Mouse (Mus musculus) NIH3T3 (cell line): Measurements from ENCODE around the gene Lrrfip1.

ENCODE experiments used
- DNase-seq: peaks from one replicate; pipeline ENCODE4 v3.0.0-alpha.2; 2012; ENCODE audit warnings: low read depth

Gene Lrrfip1

GRCm38 (mm10) chr1:91056416-91056815 is 57.9 kb downstream of the Lrrfip1 start:
- DNase-seq, result no peak

DNA sequence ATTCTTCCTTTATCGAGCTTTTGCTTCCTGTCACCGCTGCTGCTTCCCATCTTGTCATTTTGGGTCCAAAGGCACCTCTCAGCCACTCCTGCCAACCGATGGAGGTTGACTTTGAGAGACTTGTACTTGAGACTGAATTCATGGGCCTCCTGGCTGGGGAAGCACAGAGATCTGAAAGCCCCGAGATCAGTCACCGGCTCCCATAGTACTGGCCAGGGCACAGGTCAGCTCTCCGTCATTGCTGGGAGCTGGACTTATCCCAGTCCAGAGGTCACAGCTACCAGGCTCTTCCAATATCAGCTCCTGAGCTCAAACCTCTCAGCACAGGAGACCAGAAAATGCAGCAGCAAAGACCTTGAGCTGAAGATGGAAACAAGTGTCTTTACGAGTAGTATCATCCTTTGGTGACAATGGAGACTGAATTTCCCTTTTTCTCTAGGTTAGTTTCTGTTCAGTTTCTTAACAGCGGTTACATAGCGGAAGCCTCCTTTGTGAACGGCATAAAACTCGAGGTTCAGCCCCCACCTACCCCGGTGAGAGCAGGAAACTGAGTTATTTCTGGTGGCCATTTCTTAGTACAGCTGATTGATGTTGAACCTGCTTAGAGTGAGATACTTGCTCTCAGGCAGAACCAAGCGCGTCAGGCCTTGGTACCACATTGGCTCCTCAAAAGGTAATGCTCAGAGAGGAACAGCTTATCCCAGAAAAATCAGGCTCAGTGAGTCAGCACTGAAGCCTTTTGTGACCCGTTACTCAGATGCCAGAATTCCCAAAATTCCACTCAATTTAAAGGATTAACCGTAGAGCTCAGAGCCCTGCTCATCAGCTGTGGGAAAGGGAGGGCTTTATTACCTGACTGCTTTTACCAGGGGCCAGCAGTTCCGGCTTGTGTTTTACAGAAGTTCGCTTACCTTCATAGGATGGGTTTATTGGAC is 59.0 kb downstream of the Lrrfip1 start:
- DNase-seq, result peak; percentile 77

GRCm38 (mm10) chr1:91058251-91058650 is 59.7 kb downstream of the Lrrfip1 start:
- DNase-seq, result no peak

GRCm38 (mm10) chr1:91059792-91060604 is 61.5 kb downstream of the Lrrfip1 start:
- DNase-seq, result no peak

- DNase-seq, result no peak
Observed at GRCm38 (mm10) chr1:91061105-91061504, 62.6 kb downstream of the Lrrfip1 start.

DNA sequence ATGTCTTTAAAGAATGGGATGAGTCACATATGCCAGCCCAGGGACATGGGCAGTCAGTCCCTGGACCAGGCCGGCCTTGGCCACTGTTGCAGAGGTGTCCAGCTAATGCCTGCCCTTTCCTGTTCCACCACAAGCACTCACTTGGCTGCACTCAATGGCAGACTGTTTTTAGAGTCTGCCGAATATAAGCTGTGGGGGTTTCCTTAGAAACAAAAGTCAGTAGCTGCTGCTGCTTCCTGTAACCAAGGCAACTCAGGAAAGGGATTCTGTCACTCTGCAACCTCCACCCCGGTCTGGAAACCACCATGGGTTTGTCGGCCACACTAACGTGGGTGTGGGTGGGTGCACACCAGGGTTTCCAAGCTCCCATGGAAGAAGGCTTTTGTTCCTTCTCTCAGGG is 63.8 kb downstream of the Lrrfip1 start:
- no peak for DNase-seq

DNA sequence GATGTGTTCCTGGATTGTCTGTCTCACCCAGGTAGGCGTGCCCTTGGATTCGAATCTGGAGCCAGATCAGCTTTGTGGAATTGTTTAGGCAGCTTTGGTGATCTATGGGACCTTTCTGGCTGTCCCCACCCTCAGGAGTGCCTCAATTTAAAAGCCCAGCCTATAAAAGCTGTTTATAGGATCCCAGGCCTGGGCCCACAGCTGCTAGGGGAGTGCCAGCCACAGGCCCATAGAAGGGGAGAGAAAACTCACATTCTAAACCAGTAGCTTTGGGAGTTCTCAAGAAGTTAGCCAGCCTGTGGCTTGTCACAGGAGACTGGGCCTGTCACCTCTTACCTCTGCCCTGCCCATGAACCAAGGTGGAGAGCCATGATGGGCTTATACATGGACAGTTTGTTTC is 65.5 kb downstream of the Lrrfip1 start:
- no peak for DNase-seq

DNA sequence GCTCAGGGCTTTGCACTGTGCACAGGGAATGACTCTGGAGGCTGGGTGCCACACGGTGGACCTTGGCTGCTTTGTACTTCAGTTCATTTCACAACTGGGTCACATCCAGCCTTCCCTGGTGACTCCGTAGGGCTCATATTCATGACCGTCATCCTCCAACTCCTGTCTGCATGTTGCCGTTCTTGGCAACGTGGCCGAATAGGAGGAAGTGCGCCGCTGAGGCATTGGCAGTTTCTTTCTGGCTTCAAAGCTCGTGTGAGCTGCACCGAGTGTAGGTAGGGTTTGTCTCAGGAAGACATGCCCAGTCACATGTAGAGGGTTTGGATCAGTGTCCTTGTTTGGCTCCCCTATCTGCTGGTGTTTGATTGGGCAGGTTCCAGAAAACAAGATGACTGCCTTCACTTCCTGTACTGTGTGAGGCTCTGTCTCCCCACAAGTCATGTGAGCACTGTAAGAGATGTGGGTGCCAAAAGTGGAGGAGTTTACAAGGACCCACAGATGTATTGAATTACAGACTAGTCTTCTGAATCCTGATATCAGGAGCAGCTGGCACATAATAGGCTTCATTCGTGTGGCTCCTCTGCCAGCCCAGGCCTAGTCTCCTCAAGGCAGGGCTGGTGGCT is 66.5 kb downstream of the Lrrfip1 start:
- DNase-seq, result peak; percentile 82

DNA sequence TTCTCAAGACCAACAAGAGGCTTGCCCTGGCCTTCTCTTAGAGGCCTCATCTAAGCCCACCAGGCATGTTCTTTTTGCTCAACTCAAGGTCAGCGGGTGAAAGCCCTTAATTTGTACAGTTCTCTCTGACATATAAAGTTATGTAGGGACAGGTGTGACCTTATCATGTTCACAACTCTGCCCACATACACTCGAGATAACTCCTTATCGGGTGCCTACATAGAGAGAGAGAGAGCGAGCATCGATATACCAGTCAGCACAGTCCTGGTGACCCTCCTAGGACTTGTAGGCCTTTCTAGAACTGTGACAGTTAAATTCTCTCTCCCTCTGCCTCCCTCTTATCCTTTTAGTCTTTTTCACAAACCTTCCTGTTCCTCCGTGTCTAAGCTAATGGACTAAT is 67.5 kb downstream of the Lrrfip1 start:
- no peak for DNase-seq

- no peak for DNase-seq
Observed at GRCm38 (mm10) chr1:91066599-91066998, 68.1 kb downstream of the Lrrfip1 start.

DNA sequence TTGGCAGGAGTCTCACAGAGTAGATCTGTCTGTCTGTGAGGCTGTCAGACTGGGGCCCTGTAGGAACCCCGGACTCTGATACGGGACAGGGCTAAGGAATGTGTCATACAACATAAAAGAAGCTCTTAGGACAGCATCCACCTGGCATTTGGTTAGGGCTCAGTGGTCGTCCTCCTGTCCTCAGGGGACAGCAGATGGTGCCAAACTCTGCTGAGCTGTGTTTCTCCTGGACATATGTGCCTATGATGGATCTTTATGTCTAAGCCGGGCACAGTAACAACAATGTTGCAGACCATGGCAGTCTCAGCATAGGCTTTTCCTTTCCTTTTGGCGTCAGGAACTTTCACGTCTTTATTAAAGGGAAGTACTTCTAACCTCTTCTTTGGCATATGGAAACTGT is 69.2 kb downstream of the Lrrfip1 start:
- no peak for DNase-seq

DNA sequence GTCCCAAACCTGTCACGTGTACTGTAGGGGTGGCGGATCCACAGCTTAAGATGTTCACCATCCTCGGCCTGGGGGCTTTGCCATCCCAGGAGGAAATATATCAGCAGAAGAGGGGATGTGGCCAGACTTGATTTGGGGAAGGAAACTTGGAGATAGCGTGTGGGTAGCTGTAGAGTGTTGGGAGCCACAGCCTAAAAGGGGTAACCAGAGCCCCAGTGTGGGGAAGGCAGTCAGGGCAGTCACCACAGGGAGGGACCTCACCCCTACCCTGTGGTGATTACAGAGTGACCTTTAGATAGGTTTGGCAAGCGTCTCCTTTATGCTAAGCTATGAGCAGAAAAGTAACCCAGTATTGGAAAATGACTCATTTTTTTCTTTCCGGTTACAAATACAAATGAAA is 71.0 kb downstream of the Lrrfip1 start:
- DNase-seq, result no peak

DNA sequence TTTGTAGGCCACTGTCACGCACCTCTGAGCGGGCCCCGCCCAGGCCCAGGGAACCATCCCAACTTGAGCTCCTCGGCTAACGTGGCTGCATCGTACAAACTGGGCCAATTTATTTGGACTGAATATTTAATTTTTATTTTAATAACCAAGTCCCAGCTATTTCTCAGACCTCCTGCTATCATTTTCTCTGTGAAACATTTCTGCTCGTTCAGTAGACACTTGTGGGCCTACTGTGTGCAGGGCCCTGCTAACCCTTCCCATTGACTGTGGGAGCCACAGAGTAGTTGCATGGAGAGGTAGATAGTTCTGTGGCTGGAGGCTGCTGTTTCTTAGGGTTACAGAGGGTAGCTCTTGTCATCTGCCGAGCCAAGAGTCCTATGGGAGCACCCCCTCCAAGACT is 72.0 kb downstream of the Lrrfip1 start:
- DNase-seq, result no peak

DNA sequence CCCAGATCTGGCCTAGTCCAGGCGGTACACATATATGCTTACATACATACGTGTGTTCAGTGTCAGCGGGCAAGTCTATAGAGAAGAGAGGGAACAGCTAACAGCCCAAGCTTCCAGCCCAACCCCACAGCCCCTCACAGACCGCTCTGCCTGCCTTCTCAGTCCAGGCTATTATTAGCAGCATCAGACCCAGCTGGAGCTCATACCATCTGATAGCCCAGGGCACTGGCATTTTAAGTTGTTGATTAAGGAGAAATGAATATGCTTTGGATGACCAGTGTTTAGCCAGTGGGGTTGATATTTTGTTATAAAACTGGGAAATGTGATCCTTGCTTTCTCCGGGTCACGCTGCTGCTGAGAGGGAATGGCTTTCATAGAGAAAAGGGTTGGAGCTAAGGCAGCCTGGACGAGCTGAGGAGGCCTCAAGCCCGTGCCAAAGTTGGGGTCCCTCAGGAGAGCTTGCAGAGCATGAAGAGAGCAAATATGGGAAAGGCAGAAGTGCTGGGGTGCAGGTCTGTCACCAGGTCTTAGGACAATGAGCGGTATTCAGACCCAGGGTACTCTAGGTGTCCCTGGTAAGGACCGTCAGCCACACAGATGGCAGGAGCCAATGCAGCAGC is 73.2 kb downstream of the Lrrfip1 start:
- no peak for DNase-seq

DNA sequence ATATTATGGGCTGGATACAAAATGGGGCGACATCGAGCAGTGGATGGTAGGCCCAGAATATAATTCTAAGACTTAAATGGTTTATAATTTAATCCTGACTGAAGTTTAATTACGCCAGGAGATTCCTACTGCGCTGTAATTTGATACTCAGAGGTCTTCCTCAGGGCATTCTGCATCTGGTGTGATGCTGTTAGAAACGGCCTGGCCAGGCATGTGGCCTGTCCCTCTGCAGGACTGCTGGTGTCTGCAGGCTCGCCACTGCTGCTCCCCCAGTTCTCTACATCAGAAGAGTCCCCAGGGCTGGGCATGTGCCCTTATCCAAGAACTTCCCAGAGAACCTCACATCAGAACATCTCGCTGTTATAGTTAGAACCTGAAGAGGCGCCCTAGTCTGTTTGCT is 78.4 kb downstream of the Lrrfip1 start:
- peak; percentile 42 for DNase-seq

DNA sequence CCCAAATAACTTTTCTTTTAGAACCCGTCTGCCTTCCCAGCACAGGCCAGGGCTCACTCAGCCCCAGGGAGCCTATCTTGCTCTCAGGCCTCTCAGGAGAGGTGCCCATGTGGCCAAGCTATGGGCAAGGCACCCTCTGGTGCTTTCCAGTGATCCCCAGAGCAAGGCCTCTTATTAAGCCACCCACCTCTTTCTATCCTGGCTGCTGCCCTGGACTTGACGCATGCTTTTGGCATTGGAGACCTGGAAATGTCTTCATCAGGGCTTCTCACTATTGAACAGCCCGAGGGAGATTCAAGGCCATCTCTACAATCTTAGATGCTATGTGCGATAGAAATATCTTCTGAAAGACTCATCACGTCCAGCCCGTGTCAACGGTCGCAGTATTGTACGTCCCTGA is 78.9 kb downstream of the Lrrfip1 start:
- peak; percentile 93 for DNase-seq

GRCm38 (mm10) chr1:91077980-91078379 is 79.4 kb downstream of the Lrrfip1 start:
- no peak for DNase-seq

- no peak for DNase-seq
Observed at GRCm38 (mm10) chr1:91079740-91080422, 81.3 kb downstream of the Lrrfip1 start.

DNA sequence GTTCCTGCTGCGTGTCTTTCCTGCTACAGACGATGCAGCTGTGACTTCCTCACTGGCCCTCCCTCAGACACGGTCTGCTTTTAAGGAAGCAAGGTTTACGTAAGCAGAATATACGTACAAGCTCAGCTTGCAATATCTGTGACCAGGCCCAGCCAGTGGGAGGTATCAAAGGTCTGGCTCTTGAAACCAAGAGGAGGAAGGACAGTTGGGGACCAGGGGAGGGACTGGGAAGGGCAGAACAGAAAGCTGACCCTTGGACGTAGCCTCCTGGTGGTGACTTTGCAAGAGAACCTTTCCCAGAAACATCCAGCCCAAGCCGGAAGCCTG is 81.8 kb downstream of the Lrrfip1 start:
- no peak for DNase-seq

GRCm38 (mm10) chr1:91084374-91084773 is 85.8 kb downstream of the Lrrfip1 start:
- no peak for DNase-seq

- no peak for DNase-seq
Observed at GRCm38 (mm10) chr1:91085009-91085408, 86.5 kb downstream of the Lrrfip1 start.

GRCm38 (mm10) chr1:91085686-91086085 is 87.1 kb downstream of the Lrrfip1 start:
- DNase-seq, result no peak
